Mouse (Mus musculus) T-cell, adult 2 months (primary cell): ENCODE results near the gene Serpinb5.
A peak's percentile ranks its signal among the peaks of the same experiment; 100 is the strongest.
"Not testable (repeated sequence)": the region's sequence is repeated elsewhere in the genome, so short reads cannot be mapped to it uniquely, and the experiment has no call there.

Experiments used
- DNase-seq: peaks from one replicate; pipeline ENCODE4 v3.0.0; 2022; ENCODE audit warnings: low spot score

Serpinb5 gene

GRCm38 (mm10) chr1:106860847-106861246, at the start of gene Serpinb5:
Serpinb5 (plus strand) TSS chr1:106861173.
- DNase-seq: no peak

GRCm38 (mm10) chr1:106814864-106815263, 46.1 kb upstream of the Serpinb5 start:
- no peak for DNase-seq

GRCm38 (mm10) chr1:106815265-106815664, 45.7 kb upstream of the Serpinb5 start:
- DNase-seq: no peak

- no peak for DNase-seq
These were observed 44.2 kb upstream of the Serpinb5 start for GRCm38 (mm10) chr1:106816766-106817165.

GRCm38 (mm10) chr1:106818323-106818722, 42.6 kb upstream of the Serpinb5 start:
- peak; percentile 14 for DNase-seq

- no peak for DNase-seq
These were observed 38.7 kb upstream of the Serpinb5 start for GRCm38 (mm10) chr1:106822297-106822696.

- no peak for DNase-seq
These were observed 32.2 kb upstream of the Serpinb5 start for GRCm38 (mm10) chr1:106828784-106829183.

- no peak for DNase-seq
These were observed 4.6 kb downstream of the Serpinb5 start for GRCm38 (mm10) chr1:106865543-106865942.

- DNase-seq: no peak
These were observed 5.1 kb downstream of the Serpinb5 start for GRCm38 (mm10) chr1:106866029-106866428.

GRCm38 (mm10) chr1:106866768-106867167, 5.8 kb downstream of the Serpinb5 start:
- peak; percentile 64 for DNase-seq

- DNase-seq: no peak
These were observed 9.0 kb downstream of the Serpinb5 start for GRCm38 (mm10) chr1:106869986-106870385.

GRCm38 (mm10) chr1:106875193-106875886, 14.4 kb downstream of the Serpinb5 start:
- DNase-seq: no peak

- DNase-seq: no peak
These were observed 15.2 kb downstream of the Serpinb5 start for GRCm38 (mm10) chr1:106876147-106876546.

GRCm38 (mm10) chr1:106882723-106883122, 21.8 kb downstream of the Serpinb5 start:
- DNase-seq: no peak

- no peak for DNase-seq
These were observed 22.4 kb downstream of the Serpinb5 start for GRCm38 (mm10) chr1:106883369-106883768.

- DNase-seq: peak; percentile 2
These were observed 22.8 kb downstream of the Serpinb5 start for GRCm38 (mm10) chr1:106883812-106884211.

GRCm38 (mm10) chr1:106895142-106895541, 34.2 kb downstream of the Serpinb5 start:
- DNase-seq: not testable (repeated sequence)

GRCm38 (mm10) chr1:106901406-106901805, 40.4 kb downstream of the Serpinb5 start:
- DNase-seq: no peak

- DNase-seq: no peak
These were observed 71.0 kb downstream of the Serpinb5 start for GRCm38 (mm10) chr1:106931954-106932353.
